Mouse (Mus musculus) frontal cortex, postnatal 25 days (tissue): ENCODE data around the gene Cntnap2.
A peak's percentile ranks its signal among the peaks of the same experiment; 100 is the strongest.

Source experiments
- DNase-seq, 2 experiments: peaks; one replicate each; pipeline ENCODE4 v3.0.0; 2022; ENCODE audit warnings: low spot score in 2 of 2

The Cntnap2 gene

GRCm38 (mm10) chr6:45059091-45059490 is at the start of gene Cntnap2:
Gene Cntnap2 (plus strand): TSS chr6:45059357.
- DNase-seq = peak; percentile 22 to 28

GRCm38 (mm10) chr6:45026011-45026682 is 33.0 kb upstream of the Cntnap2 start:
- DNase-seq = peak in 1 of 2 experiments; percentile 36

- no peak for DNase-seq
Observed at GRCm38 (mm10) chr6:45039454-45039853, 19.7 kb upstream of the Cntnap2 start.

- peak; percentile 44 to 58 for DNase-seq
Observed at GRCm38 (mm10) chr6:45059556-45060471, 657 bp downstream of the Cntnap2 start.

- DNase-seq = no peak
Observed at GRCm38 (mm10) chr6:45062214-45062997, 3.2 kb downstream of the Cntnap2 start.

- no peak for DNase-seq
Observed at GRCm38 (mm10) chr6:45088304-45088703, 29.1 kb downstream of the Cntnap2 start.

GRCm38 (mm10) chr6:45113613-45114012 is 54.5 kb downstream of the Cntnap2 start:
- DNase-seq = no peak

- no peak for DNase-seq
Observed at GRCm38 (mm10) chr6:45144882-45145281, 85.7 kb downstream of the Cntnap2 start.

- no peak for DNase-seq
Observed at GRCm38 (mm10) chr6:45205039-45205438, 145.9 kb downstream of the Cntnap2 start.

- DNase-seq = no peak
Observed at GRCm38 (mm10) chr6:45214330-45214729, 155.2 kb downstream of the Cntnap2 start.

GRCm38 (mm10) chr6:45229002-45229401 is 169.8 kb downstream of the Cntnap2 start:
- no peak for DNase-seq

- DNase-seq = no peak
Observed at GRCm38 (mm10) chr6:45232571-45232970, 173.4 kb downstream of the Cntnap2 start.

GRCm38 (mm10) chr6:45236531-45236930 is 177.4 kb downstream of the Cntnap2 start:
- DNase-seq = no peak

GRCm38 (mm10) chr6:45238117-45238516 is 179.0 kb downstream of the Cntnap2 start:
- DNase-seq = no peak

GRCm38 (mm10) chr6:45241218-45241617 is 182.1 kb downstream of the Cntnap2 start:
- no peak for DNase-seq

GRCm38 (mm10) chr6:45244680-45245079 is 185.5 kb downstream of the Cntnap2 start:
- no peak for DNase-seq

- no peak for DNase-seq
Observed at GRCm38 (mm10) chr6:45258047-45258446, 198.9 kb downstream of the Cntnap2 start.

- no peak for DNase-seq
Observed at GRCm38 (mm10) chr6:45271537-45271936, 212.4 kb downstream of the Cntnap2 start.

GRCm38 (mm10) chr6:45273259-45273775 is 214.2 kb downstream of the Cntnap2 start:
- DNase-seq = no peak

- DNase-seq = no peak
Observed at GRCm38 (mm10) chr6:45290154-45290553, 231.0 kb downstream of the Cntnap2 start.

- DNase-seq = no peak
Observed at GRCm38 (mm10) chr6:45317455-45317854, 258.3 kb downstream of the Cntnap2 start.

- peak; percentile 22 to 42 for DNase-seq
Observed at GRCm38 (mm10) chr6:45323505-45323904, 264.3 kb downstream of the Cntnap2 start.
